Mouse (Mus musculus): ENCODE measurements around the gene Ormdl2. TPM values are rescaled to one million over a fixed set of nuclear protein-coding genes. Genes with fewer than 3 reads are reported as not detected.

Gene Ormdl2
- total RNA-seq, 2 experiments from 2014 or later: 62.7 to 105 TPM

Other genes starting within 250 kb of the Ormdl2 start
- gene Erbb3, start 232.0 kb downstream of the Ormdl2 start, total RNA-seq (2015): 2.1 and 2.9 TPM in 2 replicates
- 1.7 and 2.1 TPM in 2 replicates for gene Erbb3, start 232.0 kb downstream of the Ormdl2 start, total RNA-seq (2017)
- gene Rps26, start 194.9 kb downstream of the Ormdl2 start, total RNA-seq (2015): 2,069 and 2,075 TPM in 2 replicates
- 838 and 883 TPM in 2 replicates for gene Rps26, start 194.9 kb downstream of the Ormdl2 start, total RNA-seq (2017)
- gene Ikzf4, start 175.7 kb downstream of the Ormdl2 start, total RNA-seq (2015): 0.20 TPM in 1 of 2 replicates, not detected in the other
- 0.04 TPM in 1 of 2 replicates, not detected in the other for gene Ikzf4, start 175.7 kb downstream of the Ormdl2 start, total RNA-seq (2017)
- 2.0 and 2.2 TPM in 2 replicates for gene Suox, start 147.6 kb downstream of the Ormdl2 start, total RNA-seq (2015)
- gene Suox, start 147.6 kb downstream of the Ormdl2 start, total RNA-seq (2017): 4.8 and 5.6 TPM in 2 replicates
- gene Rab5b, start 125.4 kb downstream of the Ormdl2 start, total RNA-seq (2015): 33.1 and 40.2 TPM in 2 replicates
- gene Rab5b, start 125.4 kb downstream of the Ormdl2 start, total RNA-seq (2017): 47.9 and 50.6 TPM in 2 replicates
- 0.12 and 0.68 TPM in 2 replicates for gene Pmel, start 117.5 kb downstream of the Ormdl2 start, total RNA-seq (2015)
- 0.96 TPM in 1 of 2 replicates, not detected in the other for gene Pmel, start 117.5 kb downstream of the Ormdl2 start, total RNA-seq (2017)
- 83.1 and 98.3 TPM in 2 replicates for gene Cdk2, start 116.6 kb downstream of the Ormdl2 start, total RNA-seq (2015)
- 65.8 and 68.0 TPM in 2 replicates for gene Cdk2, start 116.6 kb downstream of the Ormdl2 start, total RNA-seq (2017)
- 9.6 and 13.0 TPM in 2 replicates for gene Dgka, start 76.8 kb downstream of the Ormdl2 start, total RNA-seq (2015)
- gene Dgka, start 76.8 kb downstream of the Ormdl2 start, total RNA-seq (2017): 9.1 and 10.7 TPM in 2 replicates
- 36.6 and 37.7 TPM in 2 replicates for gene Pym1, start 73.8 kb downstream of the Ormdl2 start, total RNA-seq (2015)
- gene Pym1, start 73.8 kb downstream of the Ormdl2 start, total RNA-seq (2017): 38.9 and 53.4 TPM in 2 replicates
- gene Mmp19, start 30.7 kb downstream of the Ormdl2 start, total RNA-seq (2015): 4.8 and 5.3 TPM in 2 replicates
- 12.8 and 15.5 TPM in 2 replicates for gene Mmp19, start 30.7 kb downstream of the Ormdl2 start, total RNA-seq (2017)
- 14.9 and 19.2 TPM in 2 replicates for gene Dnajc14, start 17.6 kb downstream of the Ormdl2 start, total RNA-seq (2015)
- gene Dnajc14, start 17.6 kb downstream of the Ormdl2 start, total RNA-seq (2017): 33.4 and 36.4 TPM in 2 replicates
- gene Tmem198b, start 17.3 kb downstream of the Ormdl2 start, total RNA-seq (2015): 5.5 and 7.2 TPM in 2 replicates
- gene Tmem198b, start 17.3 kb downstream of the Ormdl2 start, total RNA-seq (2017): 2.8 and 6.0 TPM in 2 replicates
- gene Sarnp, start 4.3 kb downstream of the Ormdl2 start, total RNA-seq (2015): 245 and 268 TPM in 2 replicates
- 250 and 268 TPM in 2 replicates for gene Sarnp, start 4.3 kb downstream of the Ormdl2 start, total RNA-seq (2017)
- 0.07 TPM in 1 of 2 replicates, not detected in the other for gene Gdf11, start 70.1 kb upstream of the Ormdl2 start, total RNA-seq (2015)
- gene Gdf11, start 70.1 kb upstream of the Ormdl2 start, total RNA-seq (2017): 0.34 TPM in 1 of 2 replicates, not detected in the other
- gene Cd63, start 79.3 kb upstream of the Ormdl2 start, total RNA-seq (2015): 210 and 275 TPM in 2 replicates
- gene Cd63, start 79.3 kb upstream of the Ormdl2 start, total RNA-seq (2017): 143 and 180 TPM in 2 replicates
- gene Rdh5, start 101.2 kb upstream of the Ormdl2 start, total RNA-seq (2015): 0.90 and 15.7 TPM in 2 replicates
- gene Rdh5, start 101.2 kb upstream of the Ormdl2 start, total RNA-seq (2017): 0.79 and 2.9 TPM in 2 replicates
- gene Bloc1s1, start 102.4 kb upstream of the Ormdl2 start, total RNA-seq (2015): 103 and 133 TPM in 2 replicates
- gene Bloc1s1, start 102.4 kb upstream of the Ormdl2 start, total RNA-seq (2017): 65.7 and 106 TPM in 2 replicates
- 0.15 TPM in 1 of 2 replicates, not detected in the other for gene Itga7, start 112.2 kb upstream of the Ormdl2 start, total RNA-seq (2015)
- not detected in 2 replicates for gene Itga7, start 112.2 kb upstream of the Ormdl2 start, total RNA-seq (2017)
- gene Mettl7b, start 139.3 kb upstream of the Ormdl2 start, total RNA-seq (2015): not detected in 2 replicates
- gene Mettl7b, start 139.3 kb upstream of the Ormdl2 start, total RNA-seq (2017): not detected in 2 replicates
- gene Olfr9, start 167.8 kb upstream of the Ormdl2 start, total RNA-seq (2015): not detected in 2 replicates
- not detected in 2 replicates for gene Olfr9, start 167.8 kb upstream of the Ormdl2 start, total RNA-seq (2017)
- gene Olfr763, start 189.1 kb upstream of the Ormdl2 start, total RNA-seq (2015): not detected in 2 replicates
- gene Olfr763, start 189.1 kb upstream of the Ormdl2 start, total RNA-seq (2017): not detected in 2 replicates
- not detected in 2 replicates for gene Olfr764-ps1, start 218.3 kb upstream of the Ormdl2 start, total RNA-seq (2015)
- not detected in 2 replicates for gene Olfr764-ps1, start 218.3 kb upstream of the Ormdl2 start, total RNA-seq (2017)
- not detected in 2 replicates for gene Olfr765, start 228.4 kb upstream of the Ormdl2 start, total RNA-seq (2015)
- gene Olfr765, start 228.4 kb upstream of the Ormdl2 start, total RNA-seq (2017): not detected in 2 replicates
- not detected in 2 replicates for gene Olfr766-ps1, start 247.3 kb upstream of the Ormdl2 start, total RNA-seq (2015)
- gene Olfr766-ps1, start 247.3 kb upstream of the Ormdl2 start, total RNA-seq (2017): not detected in 2 replicates